Mouse (Mus musculus): ENCODE results near the gene Hoxd10. TPM values are rescaled to one million over a fixed set of nuclear protein-coding genes. Genes with fewer than 3 reads are reported as not detected.

Hoxd10 gene
- polyA plus RNA-seq, 1 experiment from 2014 or later = not detected

GRCm38 (mm10) chr2:74738623-74739475 is 47.1 kb downstream of the Hoxd10 start:
- Histone ChIP-seq H3K4me2 (no peak overlapping the region), H3K27me3 (peaks cover 99% of the 10 kb centered on the region), H3K9ac (no peak overlapping the region), H3K4me1 (replicated peaks) (no peaks in the 10 kb centered on the region), H3K36me3 (replicated peaks) (no peaks in the 10 kb centered on the region), H3K27ac (replicated peaks) (no peak overlapping the region), H3K4me3 (replicated peaks) (no peak overlapping the region), H3K9me3 (replicated peaks) (no peaks in the 10 kb centered on the region)
- WGBS (ENCODE audit: insufficient replicate concordance) = 2% methylated on average over 20 of the region's 20 CpGs
- no peak for ATAC-seq (ENCODE audit: insufficient read depth)

GRCm38 (mm10) chr2:74739476-74739800 is 47.7 kb downstream of the Hoxd10 start:
- H3K4me2 ChIP-seq = no peak overlapping the region
- WGBS (ENCODE audit: insufficient replicate concordance) = 19% methylated on average over 2 of the region's 2 CpGs
- H3K36me3 ChIP-seq (replicated peaks) = no peaks in the 10 kb centered on the region
- ATAC-seq (ENCODE audit: insufficient read depth) = no peak
- H3K27ac ChIP-seq (replicated peaks) = no peak overlapping the region
- no peak overlapping the region for H3K4me3 ChIP-seq (replicated peaks)
- H3K27me3 ChIP-seq = peaks cover 99% of the 10 kb centered on the region
- H3K4me1 ChIP-seq (replicated peaks) = no peaks in the 10 kb centered on the region
- no peaks in the 10 kb centered on the region for H3K9me3 ChIP-seq (replicated peaks)
- H3K9ac ChIP-seq = no peak overlapping the region

DNA sequence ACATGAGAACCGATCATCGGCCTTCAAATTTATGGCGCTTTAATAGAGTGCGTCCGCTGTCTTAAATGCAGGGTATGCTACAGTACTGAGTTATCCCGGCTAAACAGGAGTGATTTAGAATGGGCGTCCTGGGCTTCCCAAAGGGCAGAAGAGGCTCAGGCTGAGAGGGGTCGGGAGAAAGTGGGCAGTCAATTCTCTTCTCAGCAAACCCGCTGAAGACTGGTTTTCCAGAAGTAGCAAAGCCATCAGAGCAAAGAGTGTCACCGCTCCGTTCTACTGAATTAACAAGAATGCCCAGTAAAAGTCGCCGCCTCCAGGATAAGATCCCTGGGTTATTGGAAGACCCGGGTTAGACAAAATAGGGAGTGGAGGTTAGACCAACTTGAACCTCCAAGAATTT is 48.1 kb downstream of the Hoxd10 start:
- no peak overlapping the region for H3K4me3 ChIP-seq (replicated peaks)
- no peak for ATAC-seq (ENCODE audit: insufficient read depth)
- H3K9ac ChIP-seq = no peak overlapping the region
- H3K9me3 ChIP-seq (replicated peaks) = no peaks in the 10 kb centered on the region
- H3K4me1 ChIP-seq (replicated peaks) = no peaks in the 10 kb centered on the region
- no peaks in the 10 kb centered on the region for H3K36me3 ChIP-seq (replicated peaks)
- 4% methylated on average over 14 of the region's 14 CpGs for WGBS (ENCODE audit: insufficient replicate concordance)
- H3K4me2 ChIP-seq = no peak overlapping the region
- no peak overlapping the region for H3K27ac ChIP-seq (replicated peaks)
- H3K27me3 ChIP-seq = peaks cover 99% of the 10 kb centered on the region

GRCm38 (mm10) chr2:74740311-74741091 is 48.8 kb downstream of the Hoxd10 start:
- H3K4me2 ChIP-seq = no peak overlapping the region
- peaks cover 99% of the 10 kb centered on the region for H3K27me3 ChIP-seq
- no peaks in the 10 kb centered on the region for H3K36me3 ChIP-seq (replicated peaks)
- no peak overlapping the region for H3K9ac ChIP-seq
- H3K4me1 ChIP-seq (replicated peaks) = no peaks in the 10 kb centered on the region
- no peak for ATAC-seq (ENCODE audit: insufficient read depth)
- WGBS (ENCODE audit: insufficient replicate concordance) = 3% methylated on average over 43 of the region's 43 CpGs
- no peak overlapping the region for H3K4me3 ChIP-seq (replicated peaks)
- no peak overlapping the region for H3K27ac ChIP-seq (replicated peaks)
- no peaks in the 10 kb centered on the region for H3K9me3 ChIP-seq (replicated peaks)

DNA sequence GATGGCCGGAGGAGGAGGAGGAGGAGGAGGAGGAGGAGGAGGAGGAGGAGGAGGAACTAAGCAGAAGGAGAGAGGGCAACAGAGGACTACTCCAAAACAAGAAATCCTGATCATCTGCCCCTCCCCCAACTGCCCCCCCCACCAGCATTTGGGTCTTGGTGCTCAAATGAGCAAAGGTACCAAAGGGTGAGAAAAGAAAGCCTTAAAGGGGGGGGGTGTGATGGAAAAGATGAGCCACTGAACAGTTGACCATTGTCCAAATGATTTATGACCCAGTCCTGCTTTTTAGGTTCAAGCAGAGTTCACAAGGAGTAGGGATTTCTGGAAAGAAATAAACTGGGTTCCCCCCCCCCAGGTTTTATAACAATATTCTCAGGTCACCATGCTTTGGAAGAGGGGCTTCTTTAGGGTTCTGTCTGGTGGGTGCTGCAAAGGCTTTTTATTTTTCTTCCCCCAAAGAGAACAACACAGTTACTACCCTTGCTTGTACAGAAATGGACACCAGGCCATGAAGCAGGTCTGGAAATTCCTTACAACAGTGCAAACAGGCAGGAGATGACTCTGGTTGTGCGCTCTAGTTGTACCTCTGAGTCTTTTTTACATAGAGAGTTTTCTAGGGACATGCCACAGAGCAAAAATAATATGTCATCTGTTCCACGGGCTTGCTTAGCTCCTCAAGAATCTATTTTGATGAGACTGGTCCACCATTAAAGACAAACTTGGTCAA is 49.7 kb downstream of the Hoxd10 start:
- Histone ChIP-seq H3K4me2 (no peak overlapping the region), H3K27me3 (peaks cover 99% of the 10 kb centered on the region), H3K9me3 (replicated peaks) (no peaks in the 10 kb centered on the region), H3K9ac (no peak overlapping the region), H3K4me1 (replicated peaks) (no peaks in the 10 kb centered on the region), H3K36me3 (replicated peaks) (no peaks in the 10 kb centered on the region), H3K27ac (replicated peaks) (no peak overlapping the region), H3K4me3 (replicated peaks) (no peak overlapping the region)
- ATAC-seq (ENCODE audit: insufficient read depth) = no peak
- WGBS (ENCODE audit: insufficient replicate concordance) = 42% methylated on average over 2 of the region's 3 CpGs

GRCm38 (mm10) chr2:74741979-74742277 is 50.2 kb downstream of the Hoxd10 start:
- H3K4me1 ChIP-seq (replicated peaks) = no peaks in the 10 kb centered on the region
- no peak overlapping the region for H3K27ac ChIP-seq (replicated peaks)
- no peak overlapping the region for H3K9ac ChIP-seq
- no peak for ATAC-seq (ENCODE audit: insufficient read depth)
- H3K36me3 ChIP-seq (replicated peaks) = no peaks in the 10 kb centered on the region
- H3K4me2 ChIP-seq = no peak overlapping the region
- no peak overlapping the region for H3K4me3 ChIP-seq (replicated peaks)
- peaks cover 99% of the 10 kb centered on the region for H3K27me3 ChIP-seq
- H3K9me3 ChIP-seq (replicated peaks) = no peaks in the 10 kb centered on the region

MicroRNAs within 50 kb of the gene (microRNA counts, 519-probe panel; counts per million panel counts)
- not detected for microRNA mmu-miR-10b

Small RNAs within 50 kb of the gene (microRNA-seq; reads per million reads assigned to microRNA genes)
- gene Gm44463 = not detected
- 874 reads per million, percentile 75 among the genes with 10 or more reads in this experiment for gene Mir10b

Other genes starting within 250 kb of the Hoxd10 start
- 15.1 and 17.3 TPM in 2 replicates for gene Lnpk, start 112.5 kb upstream of the Hoxd10 start, polyA plus RNA-seq (2015; fragmentation: Nextera tagmentation; extraction: Ambion mirVana)
- not detected in 2 replicates for gene Evx2, start 32.4 kb upstream of the Hoxd10 start, polyA plus RNA-seq (2015; fragmentation: Nextera tagmentation; extraction: Ambion mirVana)
- gene Hoxd13, start 23.6 kb upstream of the Hoxd10 start, polyA plus RNA-seq (2015; fragmentation: Nextera tagmentation; extraction: Ambion mirVana) = not detected in 2 replicates
- not detected in 2 replicates for gene Hoxd12, start 16.9 kb upstream of the Hoxd10 start, polyA plus RNA-seq (2015; fragmentation: Nextera tagmentation; extraction: Ambion mirVana)
- gene Hoxd11, start 12.4 kb upstream of the Hoxd10 start, polyA plus RNA-seq (2015; fragmentation: Nextera tagmentation; extraction: Ambion mirVana) = not detected in 2 replicates
- gene Hoxd9, start 5.8 kb downstream of the Hoxd10 start, polyA plus RNA-seq (2015; fragmentation: Nextera tagmentation; extraction: Ambion mirVana) = not detected in 2 replicates
- 0.05 TPM in 2 replicates for gene Hoxd8, start 12.7 kb downstream of the Hoxd10 start, polyA plus RNA-seq (2015; fragmentation: Nextera tagmentation; extraction: Ambion mirVana)
- 0.03 TPM in 1 of 2 replicates, not detected in the other for gene Hoxd3, start 20.0 kb downstream of the Hoxd10 start, polyA plus RNA-seq (2015; fragmentation: Nextera tagmentation; extraction: Ambion mirVana)
- gene Hoxd4, start 20.0 kb downstream of the Hoxd10 start, polyA plus RNA-seq (2015; fragmentation: Nextera tagmentation; extraction: Ambion mirVana) = not detected in 2 replicates
- not detected in 2 replicates for gene Gm28230, start 34.8 kb downstream of the Hoxd10 start, polyA plus RNA-seq (2015; fragmentation: Nextera tagmentation; extraction: Ambion mirVana)
- 0.05 TPM in 1 of 2 replicates, not detected in the other for gene Hoxd1, start 71.1 kb downstream of the Hoxd10 start, polyA plus RNA-seq (2015; fragmentation: Nextera tagmentation; extraction: Ambion mirVana)
- gene Mtx2, start 133.9 kb downstream of the Hoxd10 start, polyA plus RNA-seq (2015; fragmentation: Nextera tagmentation; extraction: Ambion mirVana) = 47.1 and 55.3 TPM in 2 replicates